24 mouse cellular contexts compared by ENCODE assay signal in the genomic region with DNA sequence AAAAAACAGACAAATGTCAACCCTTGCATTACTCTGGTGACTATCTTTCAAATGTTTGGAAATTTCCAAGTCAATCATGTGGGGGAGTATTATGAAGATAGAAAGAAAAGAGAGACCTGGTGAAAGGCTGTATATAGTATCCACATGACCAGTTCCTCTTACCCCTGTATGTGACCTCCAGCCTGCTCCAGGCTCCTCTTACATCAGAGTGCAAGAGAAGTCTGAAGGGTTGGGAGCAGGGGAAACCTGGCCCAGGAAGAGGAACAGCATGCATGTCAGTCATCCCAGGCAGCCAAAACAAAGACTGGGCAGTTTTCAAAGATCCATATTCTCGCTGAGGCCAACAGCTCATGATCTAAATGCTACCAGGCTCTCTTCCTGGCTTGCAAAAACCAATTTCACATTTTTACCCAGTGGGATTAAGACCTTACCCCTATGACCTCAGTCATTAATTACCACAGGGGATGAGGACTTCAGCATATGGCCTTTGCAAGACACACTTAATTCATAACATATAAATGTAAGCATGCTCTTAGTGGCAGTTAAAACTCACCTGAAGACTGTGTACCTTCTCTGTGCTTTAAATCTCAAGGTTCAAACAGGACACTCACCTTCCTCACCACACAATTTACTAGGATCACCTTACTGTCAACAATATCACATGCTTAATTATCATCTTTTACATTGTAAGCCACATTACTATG. TPM values are rescaled to one million over a fixed set of nuclear protein-coding genes. Genes with fewer than 3 reads are reported as not detected.
"Had no signal": no experiment of that assay in that cellular context is flagged by ENCODE, and none has a peak within 500 bp of the region (broad histone marks: within the 10 kb centered on the region; RNA-seq: fewer than 3 reads in every experiment).

No protein-coding gene starts in this region.

- ATAC-seq: intestine, postnatal 0 days; liver, postnatal 0 days; lung, postnatal 0 days; midbrain, embryonic 16.5 days had no signal

- H3K27ac ChIP-seq: layer of hippocampus, adult 2 months; limb, embryonic 10.5 days; limb, embryonic 13.5 days; liver, embryonic 14.5 days; midbrain, embryonic 12.5 days; neural tube, embryonic 13.5 days; stomach, embryonic 15.5 days had no signal

- H3K4me2 ChIP-seq: limb, embryonic 13.5 days; lung, embryonic 14.5 days; midbrain, embryonic 12.5 days; neural tube, embryonic 13.5 days; stomach, embryonic 15.5 days had no signal

- H3K27me3 ChIP-seq: limb, embryonic 13.5 days; midbrain, embryonic 12.5 days; neural tube, embryonic 13.5 days; stomach, embryonic 15.5 days had no signal

- H3K9me3 ChIP-seq: limb, embryonic 10.5 days; limb, embryonic 13.5 days; midbrain, embryonic 12.5 days; neural tube, embryonic 13.5 days; stomach, embryonic 15.5 days had no signal

- H3K9ac ChIP-seq: limb, embryonic 13.5 days; liver, embryonic 14.5 days; liver, postnatal 0 days; lung, embryonic 14.5 days; midbrain, embryonic 12.5 days; neural tube, embryonic 13.5 days; stomach, embryonic 15.5 days had no signal

- DNase-seq: kidney, adult 9 months; kidney, postnatal 14 days; layer of hippocampus, adult 9-11 months; liver; liver, postnatal 0 days; lung, embryonic 14.5 days; retina, postnatal 1 day; right cerebral cortex, postnatal 25 days; spleen, adult 18-20 months; thymus, postnatal 25 days had no signal

- H3K4me1 ChIP-seq: limb, embryonic 10.5 days; limb, embryonic 13.5 days; midbrain, embryonic 12.5 days; neural tube, embryonic 13.5 days; stomach, embryonic 15.5 days had no signal

- H3K36me3 ChIP-seq: limb, embryonic 10.5 days; limb, embryonic 13.5 days; midbrain, embryonic 12.5 days; neural tube, embryonic 13.5 days; stomach, embryonic 15.5 days had no signal

- H3K4me3 ChIP-seq: layer of hippocampus, adult 2 months; limb, embryonic 10.5 days; limb, embryonic 13.5 days; midbrain, embryonic 12.5 days; myocyte; neural tube, embryonic 13.5 days; stomach, embryonic 15.5 days had no signal

RNA-seq across cellular contexts. Expression of gene Kynu, which starts 37.0 kb away (rescaled TPM):
- total RNA-seq: layer of hippocampus, adult 2 months; layer of hippocampus, postnatal 25 days; left cerebral cortex, adult 18-20 months; megakaryocyte-erythroid progenitor cell, adult 5-6 weeks had no signal
- polyA plus RNA-seq: myocyte had no signal
